Mouse (Mus musculus): ENCODE measurements around the gene Zfp975.
"Not testable (repeated sequence)": the region's sequence is repeated elsewhere in the genome, so short reads cannot be mapped to it uniquely, and the experiment has no call there.

Zfp975 gene

DNA sequence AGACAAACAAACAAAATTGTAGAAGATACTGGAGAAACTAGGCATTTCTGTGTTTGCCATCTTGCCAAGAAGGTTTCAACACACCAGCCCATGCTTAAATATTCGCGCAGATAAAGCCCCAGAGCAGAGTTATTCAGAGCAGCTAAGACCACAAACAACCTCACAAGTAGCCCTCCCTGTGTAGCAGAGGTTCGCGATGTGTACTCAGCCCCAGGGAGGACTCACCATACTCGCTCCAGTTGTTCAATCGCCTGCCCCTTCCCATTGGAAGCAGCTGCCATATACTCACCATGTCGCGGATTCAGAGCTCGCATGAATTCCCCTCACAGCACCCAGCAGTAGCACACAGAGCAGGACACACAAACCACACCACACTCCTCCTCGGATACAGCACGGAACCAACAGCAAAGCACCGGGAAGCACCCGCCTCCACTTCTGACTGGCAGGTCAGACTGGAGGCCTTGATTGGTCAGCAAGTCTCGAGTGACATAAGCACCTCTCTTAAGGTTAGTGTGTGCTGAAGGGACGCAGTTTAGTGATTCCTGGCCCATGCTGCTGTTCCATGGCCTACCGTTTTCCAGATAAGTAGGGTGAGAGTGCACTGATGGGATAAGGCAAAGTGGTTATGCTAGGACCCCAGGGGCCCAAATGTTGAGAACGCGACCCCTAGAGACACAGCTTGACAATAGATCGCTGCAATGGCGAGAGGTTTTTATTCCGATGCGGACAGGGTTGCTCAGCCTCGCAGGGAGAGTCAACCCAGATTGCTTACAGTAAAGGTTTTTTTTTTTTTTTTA, at the start of gene Zfp975:
Gene Zfp975 (minus strand): TSS at position 381 of the 797 bp plus-strand sequence.
- peak; percentile 91 for DNase-seq

DNA sequence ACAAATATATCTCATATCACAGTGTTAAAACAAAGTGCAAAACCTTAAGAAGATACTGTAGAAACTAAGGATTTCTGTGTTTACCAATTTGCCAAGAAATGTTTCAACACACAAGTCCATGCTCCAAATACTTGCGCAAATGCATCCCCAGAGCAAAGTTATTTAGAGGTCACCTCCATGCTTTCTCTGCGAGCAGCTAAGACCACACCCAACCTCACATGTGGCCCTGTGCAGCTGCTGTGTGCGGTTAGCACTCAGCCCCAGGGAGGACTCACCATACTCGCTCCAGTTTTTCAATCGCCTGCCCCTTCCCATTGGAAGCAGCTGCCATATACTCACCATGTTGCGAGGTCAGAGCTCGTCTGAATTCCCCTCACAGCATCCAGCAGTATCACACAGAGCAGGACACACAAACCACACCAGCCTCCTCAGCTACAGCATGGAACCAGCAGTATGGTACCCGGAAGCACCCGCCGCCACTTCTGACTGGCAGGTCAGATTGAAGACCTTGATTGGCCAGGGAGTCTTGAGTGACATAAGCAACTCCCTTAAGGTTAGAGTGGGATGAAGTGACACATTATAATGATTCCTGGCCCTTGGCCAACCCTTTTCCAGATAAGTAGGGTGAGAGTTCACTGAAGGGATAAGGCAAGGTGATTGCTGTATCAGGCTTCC, 46.1 kb upstream of the Zfp975 start:
- DNase-seq = no peak

DNA sequence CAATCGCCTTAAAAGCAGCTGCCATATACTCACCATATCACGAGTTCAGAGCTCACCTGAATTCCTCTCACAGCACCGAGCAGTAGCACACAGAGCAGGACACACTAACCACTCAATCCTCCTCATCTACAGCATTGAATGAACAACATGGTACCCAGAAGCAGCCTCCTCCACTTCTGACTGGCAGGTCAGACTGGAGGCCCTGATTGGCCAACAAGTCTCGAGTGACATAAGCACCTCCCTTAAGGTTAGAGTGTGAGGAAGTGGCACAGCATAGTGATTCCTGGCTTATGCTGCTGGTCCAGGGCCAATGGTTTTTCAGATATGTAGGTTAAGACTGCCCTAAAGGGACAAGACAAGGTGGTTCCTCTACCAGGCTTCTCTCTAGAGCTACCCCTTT, 34.4 kb upstream of the Zfp975 start, which contains the start of gene Gm17067:
Gene Gm17067 (minus strand): TSS at position 101 of the 400 bp plus-strand sequence.
- not testable (repeated sequence) for DNase-seq

DNA sequence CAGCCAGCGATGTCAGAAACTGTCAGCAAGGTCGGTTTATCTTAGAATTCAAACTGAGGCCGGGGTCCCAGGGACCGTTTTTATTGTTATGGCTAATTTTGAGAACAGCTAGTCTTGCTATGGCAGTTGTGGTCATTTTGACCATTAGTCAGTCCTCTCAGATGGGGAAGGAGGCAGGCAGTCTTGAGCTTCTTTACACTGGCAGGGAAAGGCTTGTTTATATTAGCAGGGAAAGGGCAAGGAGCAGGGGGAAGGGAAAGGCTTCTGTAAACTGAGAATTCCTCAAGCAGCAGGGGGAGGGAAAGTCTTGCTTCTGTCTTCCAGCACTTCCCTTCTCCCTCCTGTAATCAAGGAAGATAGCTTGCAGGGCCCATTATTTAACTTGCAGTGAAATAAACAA, 709 bp upstream of the Zfp975 start:
- peak; percentile 13 for DNase-seq

DNA sequence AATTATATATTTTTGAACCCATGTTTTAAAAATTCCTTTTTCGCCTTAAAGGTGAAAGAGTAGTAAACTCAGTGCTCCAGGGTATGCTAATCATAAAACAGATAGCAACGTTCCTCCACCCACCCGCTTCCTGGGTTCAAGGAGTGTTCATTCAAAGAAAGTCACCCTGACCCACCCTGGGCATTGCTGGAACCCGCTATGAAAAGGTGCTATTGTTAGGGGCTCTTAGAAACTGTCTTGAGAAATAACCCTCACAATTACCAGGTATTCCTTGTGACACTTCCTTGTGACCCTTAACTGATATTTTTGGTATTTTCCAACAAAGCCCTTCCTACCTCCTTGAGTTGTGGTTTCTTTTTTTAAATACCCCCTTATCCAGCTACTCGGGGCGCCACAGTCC, 12.5 kb downstream of the Zfp975 start:
- DNase-seq = not testable (repeated sequence)

DNA sequence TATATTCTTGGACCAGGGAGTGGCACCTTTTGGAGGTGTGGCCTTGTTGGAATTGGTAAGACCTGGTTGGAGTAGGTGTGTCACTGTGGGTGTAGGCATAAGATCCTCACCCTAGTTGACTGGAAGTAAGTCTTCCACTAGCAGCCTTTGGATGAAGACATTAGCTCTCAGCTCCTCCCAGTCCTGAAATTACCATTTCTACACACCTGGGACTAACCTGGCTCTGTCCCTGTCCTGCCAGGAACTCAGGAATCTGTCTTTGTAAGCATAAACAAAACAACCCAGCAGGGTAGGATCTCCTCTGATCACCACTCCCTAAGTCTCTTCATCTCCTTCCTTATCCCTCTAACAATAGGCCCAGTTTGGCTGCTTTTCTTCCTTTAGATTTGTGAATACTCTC, 12.9 kb downstream of the Zfp975 start:
- not testable (repeated sequence) for DNase-seq

DNA sequence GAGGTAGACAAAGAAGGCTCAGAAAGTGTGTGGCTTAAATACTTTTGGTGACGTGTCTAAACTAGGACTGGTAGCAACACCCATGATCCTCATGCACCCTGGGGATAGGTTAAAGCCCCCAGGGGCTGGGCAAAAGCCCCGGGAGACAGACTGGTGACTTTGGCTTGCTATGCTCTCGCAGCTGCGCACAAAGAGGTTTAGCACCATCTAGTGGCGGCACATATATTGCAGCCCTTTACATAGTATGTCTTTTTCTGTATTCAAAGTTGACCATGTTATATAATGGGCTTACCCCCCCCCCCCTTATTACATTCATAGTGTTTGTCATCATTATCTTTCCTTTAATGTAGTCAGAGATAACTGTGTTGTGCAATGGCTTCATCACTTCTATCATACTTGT, 32.4 kb downstream of the Zfp975 start:
- not testable (repeated sequence) for DNase-seq

DNA sequence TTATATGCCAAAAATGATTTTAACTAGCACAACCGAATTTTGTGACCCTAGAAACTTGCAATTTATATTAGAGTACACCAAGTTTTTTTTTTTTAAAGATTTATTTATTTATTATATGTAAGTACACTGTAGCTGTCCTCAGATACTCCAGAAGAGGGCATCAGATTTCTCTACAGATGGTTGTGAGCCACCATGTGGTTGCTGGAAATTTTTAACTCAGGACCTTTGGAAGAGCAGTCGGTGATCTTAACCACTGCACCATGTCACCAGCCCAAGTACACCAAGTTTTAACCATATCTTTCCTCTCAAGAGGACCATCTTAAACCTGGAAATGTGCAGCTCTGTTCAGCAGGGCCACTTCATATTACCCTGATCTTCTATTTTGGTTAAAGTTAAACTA, 37.3 kb downstream of the Zfp975 start:
- not testable (repeated sequence) for DNase-seq

DNA sequence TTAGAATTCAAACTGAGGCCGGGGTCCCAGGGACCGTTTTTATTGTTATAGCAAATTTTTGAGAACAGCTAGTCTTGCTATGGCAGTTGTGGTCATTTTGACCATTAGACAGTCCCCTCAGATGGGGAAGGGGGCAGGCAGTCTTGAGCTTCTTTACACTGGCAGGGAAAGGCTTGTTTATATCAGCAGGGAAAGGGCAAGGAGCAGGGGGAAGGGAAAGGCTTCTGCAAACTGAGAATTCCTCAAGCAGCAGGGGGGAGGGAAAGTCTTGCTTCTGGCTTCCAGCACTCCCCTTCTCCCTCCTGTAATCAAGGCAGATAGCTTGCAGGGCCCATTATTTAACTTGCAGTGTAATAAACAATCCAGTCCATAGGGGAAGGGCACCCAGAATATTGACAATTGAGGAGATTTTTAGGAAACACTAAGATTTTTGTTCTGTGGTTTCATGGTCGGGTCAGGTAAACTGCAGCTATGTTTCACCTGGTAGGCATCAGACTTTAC, 49.4 kb downstream of the Zfp975 start:
- DNase-seq = peak; percentile 3

DNA sequence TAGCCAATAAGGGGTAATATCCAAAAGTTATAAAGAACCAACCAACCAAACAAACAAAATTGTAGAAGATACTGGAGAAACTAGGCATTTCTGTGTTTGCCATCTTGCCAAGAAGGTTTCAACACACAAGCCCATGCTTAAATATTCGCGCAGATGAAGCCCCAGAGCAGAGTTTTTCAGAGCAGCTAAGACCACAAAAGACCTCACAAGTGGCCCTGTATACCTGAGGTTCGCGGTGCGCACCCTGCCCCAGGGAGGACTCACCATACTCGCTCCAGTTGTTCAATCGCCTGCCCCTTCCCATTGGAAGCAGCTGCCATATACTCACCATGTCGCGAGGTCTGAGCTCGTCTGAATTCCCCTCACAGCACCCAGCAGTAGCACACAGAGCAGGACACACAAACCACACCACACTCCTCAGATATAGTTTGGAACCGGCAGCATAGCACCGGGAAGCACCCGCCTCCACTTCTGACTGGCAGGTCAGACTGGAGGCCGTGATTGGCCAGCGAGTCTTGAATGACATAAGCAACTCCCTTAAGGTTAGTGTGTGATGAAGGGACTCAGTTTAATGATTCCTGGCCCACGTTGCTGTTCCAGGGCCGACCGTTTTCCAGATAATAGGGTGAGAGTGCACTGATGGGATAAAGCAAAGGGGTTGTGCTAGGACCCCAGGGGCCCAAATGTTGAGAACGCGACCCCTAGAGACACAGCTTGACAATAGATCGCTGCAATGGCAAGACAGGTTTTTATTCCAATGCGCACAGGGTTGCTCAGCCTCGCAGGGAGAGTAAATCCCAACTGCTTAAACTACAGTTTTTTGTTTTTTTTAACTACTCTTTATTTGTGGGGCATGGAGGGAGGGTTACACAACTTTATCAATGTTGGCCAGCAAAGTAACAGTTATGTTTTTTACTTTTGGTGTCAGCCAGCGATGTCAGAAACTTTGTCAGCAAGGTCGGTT, 50.1 kb downstream of the Zfp975 start, which contains the start of gene Zfp976:
Gene Zfp976 (minus strand): TSS at position 437 of the 964 bp plus-strand sequence.
- DNase-seq = peak; percentile 83

DNA sequence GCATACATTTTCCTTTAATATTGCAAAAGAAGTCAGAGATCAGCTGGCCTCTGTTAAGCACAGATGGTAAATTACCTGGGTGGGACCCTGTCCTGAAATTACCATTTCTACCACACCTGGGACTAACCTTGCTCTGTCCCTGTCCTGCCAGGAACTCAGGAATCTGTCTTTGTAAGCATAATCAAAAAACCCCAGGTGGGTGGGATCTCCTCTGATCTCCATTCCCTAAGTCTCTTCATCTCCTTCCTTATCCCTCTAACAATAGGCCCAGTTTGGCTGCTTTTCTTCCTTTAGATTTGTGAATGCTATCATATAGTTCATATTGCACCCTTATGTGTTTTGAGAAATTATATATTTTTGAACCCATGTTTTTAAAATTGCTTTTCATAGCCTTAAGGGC, 61.5 kb downstream of the Zfp975 start:
- DNase-seq = not testable (repeated sequence)

Data from kidney, postnatal 14 days (tissue).